Mouse (Mus musculus): Measurements from ENCODE around the gene Nme3.

The Nme3 gene

GRCm38 (mm10) chr17:24896241-24896992, at the start of gene Nme3:
TSS of gene Nme3 (plus strand) at chr17:24896500.
- peak; percentile 83 for DNase-seq (ENCODE audit: low spot score)

DNA sequence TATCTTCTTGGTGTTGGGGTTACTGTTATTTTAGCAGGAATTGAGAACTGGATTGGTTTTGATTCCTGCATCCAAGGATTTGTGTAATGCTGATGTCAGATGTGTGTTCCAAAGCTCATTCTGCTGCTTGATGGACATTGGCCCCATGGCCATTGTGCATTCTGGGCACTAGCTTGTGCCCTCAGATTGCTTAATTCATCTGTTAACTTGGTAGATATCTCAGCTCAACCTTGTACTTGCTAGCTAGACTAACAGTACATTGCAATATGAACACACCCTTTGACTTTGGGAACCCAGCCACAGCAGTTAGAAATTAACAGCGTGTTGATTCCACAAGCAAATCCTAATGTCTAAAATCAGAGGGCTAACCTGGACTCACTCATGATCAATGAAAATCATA, 48.9 kb upstream of the Nme3 start:
- no peak for DNase-seq (ENCODE audit: low spot score)

DNA sequence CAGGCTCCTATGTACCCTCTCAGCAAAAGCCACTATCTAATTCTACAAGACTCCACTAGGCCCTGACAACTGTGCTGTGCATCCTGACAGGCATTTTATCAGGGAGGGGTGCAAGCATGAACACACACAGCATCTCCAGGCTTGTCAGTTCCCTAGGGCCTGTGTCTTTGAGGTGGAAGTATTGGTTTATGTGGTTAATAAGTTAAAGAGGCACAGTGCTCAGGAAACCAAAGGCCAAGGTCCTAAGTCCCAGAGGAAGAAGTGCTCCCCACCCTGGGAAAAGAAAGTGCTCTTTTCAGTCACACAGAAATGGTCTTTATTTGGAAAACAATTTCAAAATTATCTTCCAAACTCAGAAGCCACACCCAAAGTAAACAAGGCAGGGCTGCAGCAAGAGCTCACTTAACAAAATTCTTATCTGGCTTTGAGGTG, 47.7 kb upstream of the Nme3 start:
- DNase-seq (ENCODE audit: low spot score): no peak

DNA sequence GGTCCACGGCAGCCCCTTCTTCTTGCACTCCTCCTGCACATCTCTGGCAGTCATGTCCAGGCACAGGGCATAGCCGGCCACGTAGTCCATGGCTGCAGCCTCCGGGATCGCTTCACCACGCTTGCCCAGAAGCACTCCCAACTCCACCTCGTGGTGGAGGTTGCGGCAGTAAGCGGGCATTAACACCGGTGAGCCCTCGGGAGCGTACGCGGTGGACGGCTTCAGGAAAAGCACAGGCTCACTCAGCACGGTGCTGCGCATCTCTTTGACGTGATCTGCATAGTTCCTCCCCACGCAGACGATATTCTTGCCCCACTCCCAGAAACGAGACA, 46.6 kb upstream of the Nme3 start:
- DNase-seq (ENCODE audit: low spot score): peak; percentile 87

GRCm38 (mm10) chr17:24850065-24850772, 46.1 kb upstream of the Nme3 start, which contains the start of gene Fahd1:
TSS of gene Fahd1 (minus strand) at chr17:24850364.
- peak; percentile 97 for DNase-seq (ENCODE audit: low spot score)

DNA sequence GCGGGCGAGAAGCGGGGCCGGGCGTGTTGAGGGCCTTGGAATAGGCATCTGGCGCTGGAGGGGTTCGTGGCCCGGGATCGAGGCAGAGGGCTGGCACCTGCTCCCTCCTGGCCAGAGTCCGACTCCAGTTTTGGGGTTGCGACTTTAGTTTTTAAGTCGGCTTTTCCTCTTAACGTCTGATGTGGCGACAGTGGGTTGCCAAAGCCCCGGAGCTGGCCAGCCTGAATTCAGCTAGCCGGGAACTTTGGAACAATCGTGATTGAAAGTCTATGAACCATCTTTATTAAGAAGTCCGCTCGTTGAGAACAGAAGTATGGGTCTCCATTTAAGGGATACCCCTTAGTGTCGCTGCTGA, 45.5 kb upstream of the Nme3 start:
- DNase-seq (ENCODE audit: low spot score): peak; percentile 30

GRCm38 (mm10) chr17:24851381-24852125, 44.7 kb upstream of the Nme3 start:
- DNase-seq (ENCODE audit: low spot score): no peak

DNA sequence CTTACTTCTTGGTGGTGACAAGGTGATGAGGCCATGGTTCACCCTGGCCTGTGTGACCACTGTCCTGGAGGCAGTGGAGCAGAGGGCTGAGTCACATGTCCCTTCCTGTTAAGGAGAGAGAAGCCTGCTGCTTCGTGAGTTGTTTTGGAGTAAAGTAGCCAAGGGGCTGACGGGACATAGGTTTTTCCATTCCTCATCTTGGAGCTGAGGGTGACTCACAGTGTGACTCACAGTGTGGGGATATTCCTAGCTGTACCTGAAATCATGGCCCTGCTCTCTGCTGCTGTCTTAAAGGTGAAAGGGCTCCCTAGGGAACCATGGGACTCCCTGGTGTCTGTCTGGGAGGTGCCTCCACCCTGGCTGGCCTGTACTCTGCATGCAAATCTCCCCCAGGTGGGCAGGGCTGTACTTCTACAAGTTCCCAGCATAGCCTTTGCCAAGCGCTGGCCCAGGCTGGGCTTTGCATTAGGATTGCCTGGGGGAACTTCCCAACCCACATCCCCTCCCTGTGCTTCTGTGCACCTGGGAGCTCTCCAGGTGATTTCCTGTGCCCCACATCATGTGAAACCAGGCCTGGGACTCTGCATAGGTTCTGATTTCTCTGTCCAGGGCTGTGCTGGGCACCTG, 40.3 kb upstream of the Nme3 start:
- peak; percentile 34 for DNase-seq (ENCODE audit: low spot score)

GRCm38 (mm10) chr17:24856589-24856988, 39.7 kb upstream of the Nme3 start:
- DNase-seq (ENCODE audit: low spot score): no peak

DNA sequence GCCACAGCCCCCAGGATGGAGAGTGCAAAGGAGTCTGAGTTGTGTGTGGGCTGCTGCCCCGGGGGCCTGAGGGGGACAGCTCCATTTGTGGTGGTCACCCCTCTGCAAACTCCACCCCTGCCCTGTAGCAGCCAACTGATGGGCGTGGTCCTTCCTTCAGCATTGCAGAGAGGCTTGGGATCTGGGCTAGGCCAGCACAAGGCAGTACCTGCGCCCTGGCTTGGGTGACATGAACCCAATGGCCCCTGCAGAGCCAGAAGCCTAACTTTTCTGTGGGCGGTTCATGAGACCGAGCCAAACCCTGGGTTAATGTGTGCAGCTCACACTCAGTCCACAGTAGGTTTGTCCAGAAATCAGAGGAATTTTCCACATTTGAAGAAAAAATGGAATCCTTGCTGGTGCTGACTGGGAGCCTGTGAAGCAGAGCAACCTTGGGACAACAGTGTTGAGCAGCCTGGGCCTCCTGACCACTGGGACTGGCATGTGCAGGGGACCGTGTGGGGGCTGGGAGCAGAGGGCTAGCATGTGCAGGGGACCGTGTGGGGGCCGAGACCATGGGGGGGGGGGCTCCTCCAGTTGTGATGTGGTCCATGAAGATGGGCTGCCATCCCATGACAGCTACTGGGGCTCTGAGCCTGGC, 38.3 kb upstream of the Nme3 start:
- DNase-seq (ENCODE audit: low spot score): no peak

DNA sequence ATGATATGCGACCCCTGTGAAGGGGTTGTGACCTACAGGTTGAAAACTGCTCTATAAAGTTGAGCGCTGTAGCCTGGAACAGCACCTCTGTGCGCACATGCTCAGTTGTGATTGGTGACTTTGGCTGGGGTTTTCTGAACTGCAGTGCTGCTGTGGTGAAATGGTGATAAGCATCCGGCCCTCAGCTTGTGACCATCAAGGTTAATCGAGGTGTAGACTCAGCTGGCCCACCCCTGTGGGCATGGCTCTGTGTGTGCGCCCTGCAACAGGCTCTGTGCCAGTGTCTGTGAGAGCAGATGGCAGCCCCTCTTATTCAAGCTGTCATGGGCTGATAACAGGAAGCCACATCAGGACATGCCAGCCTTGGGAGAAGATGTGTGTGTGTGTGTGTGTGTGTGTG, 37.3 kb upstream of the Nme3 start:
- DNase-seq (ENCODE audit: low spot score): peak; percentile 36

- DNase-seq (ENCODE audit: low spot score): peak; percentile 28
These were observed 36.2 kb upstream of the Nme3 start for GRCm38 (mm10) chr17:24860076-24860475.

- DNase-seq (ENCODE audit: low spot score): no peak
These were observed 34.5 kb upstream of the Nme3 start for GRCm38 (mm10) chr17:24861785-24862184.

GRCm38 (mm10) chr17:24865776-24866175, 30.5 kb upstream of the Nme3 start, which contains the start of gene Igfals:
TSS of gene Igfals (plus strand) at chr17:24865997.
- DNase-seq (ENCODE audit: low spot score): no peak

GRCm38 (mm10) chr17:24867914-24868313, 28.4 kb upstream of the Nme3 start:
- DNase-seq (ENCODE audit: low spot score): no peak

- DNase-seq (ENCODE audit: low spot score): no peak
These were observed 22.4 kb upstream of the Nme3 start for GRCm38 (mm10) chr17:24873695-24874404.

DNA sequence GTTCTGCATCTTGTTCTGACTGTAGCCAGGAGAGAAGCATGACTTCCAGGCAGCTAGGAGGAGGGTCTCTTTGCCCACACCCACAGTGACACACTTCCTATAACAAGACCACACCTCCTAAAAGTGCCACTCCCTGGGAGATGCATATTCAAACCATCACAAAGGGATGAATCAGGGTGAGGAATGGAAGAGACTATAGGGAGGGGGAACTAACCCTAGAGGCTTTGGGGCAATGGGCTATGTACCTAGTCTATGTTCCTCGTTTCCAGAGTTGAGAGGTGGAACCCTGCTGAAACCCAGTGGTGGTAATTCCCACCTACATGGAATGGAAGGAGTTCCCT, 21.9 kb upstream of the Nme3 start:
- no peak for DNase-seq (ENCODE audit: low spot score)

- no peak for DNase-seq (ENCODE audit: low spot score)
These were observed 21.3 kb upstream of the Nme3 start for GRCm38 (mm10) chr17:24874989-24875388.

DNA sequence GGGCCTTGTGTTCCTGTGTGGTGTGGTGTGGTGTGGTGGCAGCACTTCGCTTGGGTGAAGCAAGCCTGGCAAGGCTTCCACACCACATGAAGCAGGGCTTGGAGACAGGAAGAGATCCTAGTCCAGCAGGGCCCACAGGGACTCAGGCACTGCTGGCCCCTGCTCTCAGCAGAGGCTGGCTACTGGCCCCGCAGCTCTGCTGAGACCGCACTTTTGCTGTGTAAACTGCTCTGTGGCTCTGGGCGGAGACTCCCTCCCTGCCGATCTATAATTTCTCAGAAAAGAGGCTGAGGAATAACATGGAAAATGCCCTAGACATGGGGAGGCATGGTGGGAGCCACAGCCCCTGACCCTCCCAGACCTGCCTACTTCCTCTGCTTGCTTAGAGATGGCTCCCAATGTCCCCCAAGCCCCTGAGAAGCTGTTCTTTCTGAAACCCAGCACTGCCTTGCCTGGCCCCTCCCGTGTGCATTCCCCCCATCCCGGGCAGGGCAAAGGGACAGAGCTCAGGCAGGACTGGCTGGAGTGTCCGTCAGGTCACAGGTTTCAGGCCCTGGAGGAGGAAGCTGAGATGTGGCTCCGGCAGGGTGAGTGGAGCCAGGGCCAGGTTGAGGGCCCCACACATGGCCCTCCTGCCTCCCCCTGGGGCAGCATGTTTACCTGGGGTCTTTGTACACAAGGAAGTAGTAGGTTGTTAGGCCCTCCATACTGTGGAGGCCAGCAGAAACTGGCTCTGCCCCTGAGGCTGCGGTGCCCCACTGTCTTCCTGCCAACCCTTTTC, 18.8 kb upstream of the Nme3 start:
- no peak for DNase-seq (ENCODE audit: low spot score)

DNA sequence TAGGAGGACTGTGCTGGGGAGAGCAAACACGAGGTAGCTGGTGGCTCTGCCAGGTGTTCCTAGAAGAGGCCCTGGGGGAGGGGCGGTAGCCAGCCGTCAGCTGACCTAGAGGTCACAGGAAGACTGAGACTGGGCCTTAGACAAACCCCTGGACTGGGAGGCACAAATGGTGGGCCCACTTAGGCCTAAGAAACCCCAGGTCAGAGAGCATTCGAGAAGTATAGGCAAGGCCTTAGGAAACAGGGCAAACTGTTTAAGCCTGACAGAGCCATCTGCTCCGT, 18.2 kb upstream of the Nme3 start:
- no peak for DNase-seq (ENCODE audit: low spot score)

DNA sequence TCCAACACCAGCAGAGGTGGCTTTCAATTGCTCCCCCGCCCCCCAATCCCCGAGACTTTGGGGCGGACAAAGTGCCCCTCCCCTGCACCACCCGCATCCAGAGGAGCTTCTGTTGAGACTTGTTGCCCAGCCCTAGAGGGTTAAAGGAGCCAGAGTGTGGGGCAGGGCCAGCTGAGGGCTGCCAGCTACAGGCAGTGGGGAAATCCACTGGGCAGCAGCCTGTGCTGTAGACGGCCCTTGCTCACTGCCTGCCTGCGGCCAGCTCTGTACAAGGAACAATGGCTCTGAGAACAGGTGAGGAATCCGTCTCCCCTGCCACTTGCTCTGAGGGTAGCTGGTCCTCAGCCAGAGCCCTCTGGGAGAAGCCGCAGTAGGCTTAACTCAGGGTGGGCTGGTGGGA, 17.8 kb upstream of the Nme3 start:
- no peak for DNase-seq (ENCODE audit: low spot score)

Measured in MN1 (cell line).